Mouse (Mus musculus): ENCODE results near the gene Lyrm7.
A peak's percentile ranks its signal among the peaks of the same experiment; 100 is the strongest.

Gene Lyrm7

DNA sequence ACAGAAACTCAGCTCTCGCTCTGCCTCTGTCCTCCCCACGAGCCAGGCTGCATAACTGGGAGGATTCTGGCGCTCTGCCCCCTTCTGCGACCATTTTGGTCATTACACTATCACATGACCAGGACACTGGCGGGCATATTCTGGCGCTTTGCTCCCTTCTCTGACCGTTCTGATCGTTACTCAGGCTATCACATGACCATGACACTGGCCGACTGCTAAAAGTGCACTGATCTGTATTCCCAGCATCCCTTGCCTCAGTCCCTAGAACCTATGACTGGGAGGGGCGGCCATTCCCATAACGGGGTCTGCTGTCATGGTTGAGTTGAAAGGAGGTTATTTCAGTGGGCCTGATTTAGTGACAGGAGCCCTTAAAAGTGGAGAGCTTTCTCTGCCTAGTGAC, 64.2 kb downstream of the Lyrm7 start:
- no peak for DNase-seq

DNA sequence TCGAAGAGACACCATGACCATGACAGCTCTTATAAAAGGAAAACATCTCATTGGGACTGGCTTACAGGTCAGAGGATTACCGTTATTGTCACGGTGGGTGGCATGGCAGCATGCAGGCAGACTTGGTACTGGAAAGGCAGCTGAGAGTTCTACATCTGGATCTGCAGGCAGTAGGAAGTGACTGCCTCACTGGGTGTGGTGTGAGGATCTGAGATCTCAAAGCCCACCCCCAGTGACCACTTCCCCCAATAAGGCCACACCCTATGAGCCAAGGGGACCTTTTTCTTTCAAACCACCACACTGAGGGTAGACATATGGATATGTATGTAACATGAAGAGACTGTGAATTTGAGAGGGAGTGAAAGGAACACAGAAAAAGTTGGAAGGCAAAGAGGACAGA, 66.0 kb downstream of the Lyrm7 start:
- DNase-seq: no peak

- no peak for DNase-seq
Measured at GRCm38 (mm10) chr11:54793173-54793572, 67.5 kb downstream of the Lyrm7 start.

GRCm38 (mm10) chr11:54791458-54791857, 69.3 kb downstream of the Lyrm7 start:
- DNase-seq: no peak

DNA sequence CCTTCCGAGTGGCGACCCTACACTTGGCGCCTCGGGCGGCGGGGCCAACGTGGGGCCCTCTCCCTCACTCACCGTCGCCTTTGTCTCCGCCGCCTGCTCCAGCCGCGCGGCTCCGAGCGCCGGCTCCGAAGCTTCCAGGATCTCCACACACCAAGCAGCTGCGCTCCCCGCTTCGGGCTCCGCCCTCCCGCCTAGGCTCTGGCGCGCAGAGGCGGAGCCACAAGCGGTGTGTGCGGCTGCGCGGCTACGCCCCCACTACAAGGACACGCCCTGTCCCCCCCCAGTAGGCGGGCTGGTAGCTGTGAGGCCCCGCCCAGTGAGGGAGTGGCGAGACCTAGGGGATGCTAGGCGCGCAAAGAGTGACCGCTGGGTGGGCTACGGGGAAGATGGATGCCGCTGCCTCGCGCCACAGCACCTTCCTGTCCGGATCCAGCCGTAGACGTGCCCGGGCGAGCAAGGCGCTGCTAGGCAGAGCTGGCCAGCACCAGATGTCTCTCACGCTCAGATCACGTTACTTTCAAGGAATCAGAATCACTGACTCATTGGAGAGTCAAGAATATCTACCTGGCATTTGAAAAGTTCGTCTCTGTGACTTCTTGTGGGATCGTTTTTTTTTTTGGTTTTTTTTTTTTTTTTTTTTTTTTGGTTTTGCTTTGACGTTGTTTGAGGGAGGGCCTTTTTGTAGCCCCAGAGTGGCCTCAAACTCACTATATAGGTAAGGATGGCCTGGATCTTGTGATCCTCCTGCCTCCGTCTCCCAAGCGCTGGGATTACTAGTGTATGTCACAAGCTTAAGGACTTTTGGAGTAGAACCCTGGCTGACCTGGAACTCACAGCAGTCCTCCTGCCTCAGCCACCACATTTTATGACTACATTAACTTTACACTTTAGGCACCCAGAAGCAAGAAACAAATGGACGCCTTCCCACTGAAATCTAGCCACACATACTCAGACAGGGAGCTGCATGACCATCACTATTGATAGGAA, 72.9 kb downstream of the Lyrm7 start, which contains the start of gene Cdc42se2:
Gene Cdc42se2, minus strand, starts transcription at position 188 of the 987 bp plus-strand sequence.
- DNase-seq: peak; percentile 97 to 98

DNA sequence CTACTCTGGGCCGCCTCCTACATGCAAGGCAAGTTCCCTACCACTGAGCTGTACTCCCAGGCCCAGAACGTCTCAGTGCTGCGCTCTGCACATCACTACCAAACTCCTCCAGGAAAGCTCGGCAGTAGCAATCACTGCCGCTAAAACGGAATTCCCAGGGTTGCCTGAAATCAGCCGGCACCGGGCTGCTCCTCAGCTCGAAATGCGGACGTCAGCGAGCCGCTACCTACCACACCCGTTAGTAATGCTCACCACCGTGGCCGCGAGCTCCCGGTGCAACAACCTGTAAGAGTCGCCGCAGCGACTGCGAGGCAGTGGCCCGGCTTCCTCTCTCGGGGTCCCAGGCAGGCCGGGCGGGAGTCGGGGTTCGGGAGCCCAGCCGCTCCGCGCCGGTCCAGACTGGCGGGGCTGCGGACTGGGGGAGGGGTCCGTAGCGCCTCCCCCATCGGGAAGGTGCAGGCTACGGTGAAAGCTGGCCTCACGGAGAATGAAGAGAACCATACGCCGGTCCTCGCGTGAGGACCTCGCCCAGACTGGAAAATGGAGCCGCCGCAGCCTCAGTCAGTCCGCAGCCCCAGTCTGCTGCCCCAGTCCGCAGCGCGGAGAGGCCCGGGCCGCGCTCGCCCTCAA, 73.7 kb downstream of the Lyrm7 start:
- peak; percentile 70 to 73 for DNase-seq

DNA sequence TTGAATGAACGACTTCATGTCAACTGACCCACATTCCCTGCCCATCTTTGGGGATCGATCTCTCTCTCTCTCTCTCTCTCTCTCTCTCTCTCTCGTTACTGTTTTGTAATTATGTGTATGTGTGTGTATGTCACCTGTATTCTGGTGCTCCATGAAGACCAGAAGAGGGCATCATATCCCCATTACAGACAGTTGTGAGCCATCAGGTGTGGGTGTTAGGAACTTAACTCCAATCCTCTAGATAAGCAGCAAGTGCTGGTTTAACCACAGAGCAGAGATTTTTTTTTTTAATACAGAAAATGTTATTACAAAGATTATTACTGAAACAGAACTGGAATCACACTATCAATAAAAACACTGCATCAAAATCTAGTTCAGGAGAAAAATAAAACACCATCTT, 75.2 kb downstream of the Lyrm7 start:
- DNase-seq: no peak

- no peak for DNase-seq
Measured at GRCm38 (mm10) chr11:54784436-54784835, 76.3 kb downstream of the Lyrm7 start.

- DNase-seq: no peak
Measured at GRCm38 (mm10) chr11:54782253-54782652, 78.5 kb downstream of the Lyrm7 start.

GRCm38 (mm10) chr11:54779946-54780345, 80.8 kb downstream of the Lyrm7 start:
- no peak for DNase-seq

DNA sequence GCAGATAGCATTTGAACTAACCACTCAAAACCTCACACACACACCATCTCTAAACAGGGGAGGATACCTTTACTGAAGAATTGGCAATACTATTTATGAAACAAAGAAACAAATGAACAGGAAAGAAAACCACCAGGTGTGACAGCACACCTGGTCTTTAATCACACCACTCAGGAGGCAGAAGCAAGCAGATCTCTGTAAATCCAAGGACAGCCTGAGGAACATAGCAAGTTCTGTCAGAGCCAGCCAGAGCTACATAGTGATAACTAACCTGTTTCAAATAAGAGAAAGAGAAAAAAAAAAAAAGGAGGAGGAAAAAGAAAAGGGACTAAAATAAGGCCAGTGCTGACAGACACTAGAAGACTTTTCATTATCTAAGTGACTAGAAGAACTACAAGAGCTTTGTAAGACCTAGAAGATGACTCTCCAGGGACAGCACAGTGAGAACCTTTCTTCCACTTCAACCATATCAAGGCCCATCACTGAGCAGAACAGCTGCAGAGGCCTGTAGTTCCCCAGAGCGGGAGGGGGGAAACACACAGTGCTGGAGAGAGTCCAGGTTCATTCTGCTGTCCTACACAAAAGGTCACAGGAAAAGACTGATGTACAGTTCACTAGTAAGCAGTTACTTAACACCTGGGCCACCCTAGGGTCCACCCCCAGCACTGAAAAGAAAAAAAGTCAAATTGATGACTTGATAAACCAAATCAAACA, 82.4 kb downstream of the Lyrm7 start:
- peak in 1 of 2 experiments; percentile 25 for DNase-seq

- DNase-seq: no peak
Measured at GRCm38 (mm10) chr11:54777387-54778130, 83.2 kb downstream of the Lyrm7 start.

Data from lung, postnatal 4 days (tissue).